Comparison of ENCODE assay signal across 25 mouse cellular contexts in the genomic region with DNA sequence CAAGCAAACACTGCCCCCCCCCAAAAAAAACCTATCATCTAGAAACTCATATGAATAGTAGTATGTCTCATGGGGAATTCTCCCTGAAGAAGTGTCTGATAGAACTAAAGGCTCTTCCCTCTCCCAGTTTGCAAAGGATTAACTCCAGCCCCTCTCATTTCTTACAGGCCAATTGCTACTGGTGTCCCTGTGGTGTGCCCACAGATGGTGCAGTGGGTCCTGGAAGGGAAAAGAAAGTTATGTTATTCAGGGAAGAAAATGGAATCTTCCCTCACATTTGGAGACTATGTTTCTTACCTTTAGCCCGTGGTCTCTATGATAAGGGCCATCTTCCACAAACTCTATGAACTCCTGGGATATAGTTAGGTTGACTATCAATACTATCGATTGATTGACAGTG.
"Had no signal": no experiment of that assay in that cellular context is flagged by ENCODE, and none has a peak within 500 bp of the region (broad histone marks: within the 10 kb centered on the region; RNA-seq: fewer than 3 reads in every experiment).

No protein-coding gene starts in this region.

- DNase-seq: cerebellum, adult 8-10 months; cerebellum, adult 9-11 months; cerebellum, postnatal 36 days; embryo, embryonic 11 days; forebrain, postnatal 0 days; gastrocnemius, adult 2 months; gastrocnemius, postnatal 10 days; gastrocnemius, postnatal 14 days; gastrocnemius, postnatal 25 days; gastrocnemius, postnatal 36 days; heart, adult 18-20 months; heart, adult 2 months had no signal

- H3K9ac ChIP-seq: embryonic facial prominence, embryonic 12.5 days; embryonic facial prominence, embryonic 13.5 days; embryonic facial prominence, embryonic 15.5 days; forebrain, embryonic 12.5 days; forebrain, embryonic 13.5 days; forebrain, embryonic 15.5 days; forebrain, postnatal 0 days had no signal

- ATAC-seq: forebrain, embryonic 13.5 days; forebrain, embryonic 14.5 days; forebrain, embryonic 15.5 days; forebrain, embryonic 16.5 days; forebrain, postnatal 0 days had no signal

- H3K27ac ChIP-seq: embryonic facial prominence, embryonic 10.5 days; embryonic facial prominence, embryonic 12.5 days; embryonic facial prominence, embryonic 13.5 days; embryonic facial prominence, embryonic 15.5 days; forebrain, embryonic 10.5 days; forebrain, embryonic 12.5 days; forebrain, embryonic 13.5 days; forebrain, embryonic 15.5 days; gastrocnemius, adult 2 months; heart, adult 2 months; heart, embryonic 10.5 days had no signal

- H3K27me3 ChIP-seq: embryonic facial prominence, embryonic 12.5 days; embryonic facial prominence, embryonic 13.5 days; embryonic facial prominence, embryonic 15.5 days; forebrain, embryonic 12.5 days; forebrain, embryonic 13.5 days; forebrain, embryonic 15.5 days had no signal

- H3K9me3 ChIP-seq: embryonic facial prominence, embryonic 10.5 days; embryonic facial prominence, embryonic 12.5 days; embryonic facial prominence, embryonic 13.5 days; embryonic facial prominence, embryonic 15.5 days; forebrain, embryonic 10.5 days; forebrain, embryonic 12.5 days; forebrain, embryonic 13.5 days; forebrain, embryonic 15.5 days; heart, embryonic 10.5 days had no signal

- H3K36me3 ChIP-seq: embryonic facial prominence, embryonic 10.5 days; embryonic facial prominence, embryonic 12.5 days; embryonic facial prominence, embryonic 13.5 days; embryonic facial prominence, embryonic 15.5 days; forebrain, embryonic 10.5 days; forebrain, embryonic 12.5 days; forebrain, embryonic 15.5 days; heart, embryonic 10.5 days had no signal

- H3K4me3 ChIP-seq: embryonic facial prominence, embryonic 10.5 days; embryonic facial prominence, embryonic 12.5 days; embryonic facial prominence, embryonic 13.5 days; embryonic facial prominence, embryonic 15.5 days; erythroblast, embryonic 14.5 days; forebrain, embryonic 10.5 days; forebrain, embryonic 12.5 days; forebrain, embryonic 13.5 days; forebrain, embryonic 15.5 days; gastrocnemius, adult 2 months; heart, adult 2 months; heart, embryonic 10.5 days had no signal

- H3K4me2 ChIP-seq: embryonic facial prominence, embryonic 12.5 days; embryonic facial prominence, embryonic 13.5 days; embryonic facial prominence, embryonic 15.5 days; forebrain, embryonic 12.5 days; forebrain, embryonic 13.5 days; forebrain, embryonic 15.5 days; heart, embryonic 11.5 days had no signal

- H3K4me1 ChIP-seq: forebrain, embryonic 10.5 days; forebrain, embryonic 13.5 days; forebrain, embryonic 15.5 days had no signal
